Mouse (Mus musculus): ENCODE data around the gene Mettl9. TPM values are rescaled to one million over a fixed set of nuclear protein-coding genes. Genes with fewer than 3 reads are reported as not detected.

Gene Mettl9
- total and polyA plus RNA-seq, 3 experiments, result 33.4 to 80.4 (median 73.3) TPM

DNA sequence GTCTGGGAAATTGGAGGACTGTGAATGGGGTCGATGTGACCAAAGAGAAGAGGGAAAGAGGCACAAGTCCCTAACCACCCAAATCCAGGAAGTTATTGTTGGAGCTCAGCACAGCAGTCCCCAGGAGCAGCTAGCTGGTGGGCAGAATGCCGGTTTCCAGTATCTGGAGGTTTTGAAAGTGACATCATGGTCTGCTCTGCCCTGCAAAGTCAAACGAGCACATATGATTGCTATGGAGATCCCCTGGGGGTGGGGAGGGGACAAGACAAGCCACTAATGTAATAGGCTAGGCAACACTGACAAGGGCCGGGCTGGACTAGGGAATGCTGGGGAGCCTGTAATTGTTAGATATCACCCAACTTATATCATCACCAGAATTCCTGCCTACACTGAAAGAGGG is 51.3 kb downstream of the Mettl9 start:
- TF ChIP-seq EP300 (IDR thresholded peaks at IDR 0.05; ENCODE audit: low read depth in 1 of 2, low read length in 2 of 2) (no peak), ZC3H11A (IDR thresholded peaks at IDR 0.05; ENCODE audit: low read depth, low read length) (no peak), USF1 (IDR thresholded peaks at IDR 0.05; ENCODE audit: low read depth, low read length) (no peak), ETS1 (IDR thresholded peaks at IDR 0.05; ENCODE audit: low read depth, low read length) (no peak), TAL1 (IDR thresholded peaks at IDR 0.05; ENCODE audit: low read length) (no peak), KAT2A (conservative IDR thresholded peaks at IDR 0.05; ENCODE audit: low read depth, low read length) (no peak), ZKSCAN1 (IDR thresholded peaks at IDR 0.05; ENCODE audit: low read depth, low read length) (no peak), ZNF384 (IDR thresholded peaks at IDR 0.05; ENCODE audit: low read depth, low read length) (no peak), GABPA (IDR thresholded peaks at IDR 0.05; ENCODE audit: low read depth, low read length) (no peak)
- H3K36me3 ChIP-seq (ENCODE audit: control insufficient read depth in 1 of 2, insufficient read depth in 2 of 2, low read length in 2 of 2), result no peaks in the 10 kb centered on the region
- H3K79me2 ChIP-seq (ENCODE audit: control insufficient read depth, insufficient read depth, low read length, poor library complexity), result no peaks in the 10 kb centered on the region
- H3K27me3 ChIP-seq (ENCODE audit: control insufficient read depth in 1 of 2, insufficient read depth in 2 of 2, low read length in 2 of 2), result no peaks in the 10 kb centered on the region
- no peak for DNase-seq (ENCODE audit: low read depth, low spot score)
- H3K4me1 ChIP-seq (ENCODE audit: control insufficient read depth in 1 of 2, insufficient read depth in 2 of 2, low read length in 2 of 2), result no peaks in the 10 kb centered on the region
- no peak overlapping the region for H3K27ac ChIP-seq (ENCODE audit: control insufficient read depth, low read depth, low read length)
- no peaks in the 10 kb centered on the region for H3K9me3 ChIP-seq (replicated peaks; ENCODE audit: insufficient read depth, low read length)
- H3K4me3 ChIP-seq (ENCODE audit: control insufficient read depth in 1 of 2, insufficient read depth in 1 of 2, low read depth in 2 of 2, low read length in 2 of 2), result no peak overlapping the region
- H3K9ac ChIP-seq (ENCODE audit: control insufficient read depth, low read depth, low read length, poor library complexity, severe bottlenecking), result no peak overlapping the region

DNA sequence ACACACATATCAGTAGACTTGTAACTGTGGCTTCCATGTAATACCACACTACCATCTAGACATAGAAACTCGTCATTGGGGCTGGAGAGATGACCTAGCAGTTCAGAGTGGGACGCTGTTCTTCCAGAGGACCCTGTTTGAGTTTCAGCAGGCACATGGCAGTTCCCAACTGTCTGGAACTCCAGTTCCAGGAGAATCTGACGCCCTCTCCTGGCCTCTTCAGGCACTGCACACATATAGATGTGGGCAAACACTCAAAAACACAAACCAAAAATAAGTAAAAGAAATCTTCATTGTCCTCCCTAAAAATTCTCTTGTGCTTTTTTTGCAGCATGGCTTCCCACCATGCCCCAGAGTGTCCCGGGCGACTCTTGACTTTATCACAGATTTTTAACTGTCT is 54.5 kb downstream of the Mettl9 start:
- TF ChIP-seq CTCF (IDR thresholded peaks at IDR 0.05 in 2 of 3, conservative IDR thresholded peaks at IDR 0.05 in 1 of 3; ENCODE audit: control insufficient read depth in 1 of 3, insufficient read depth in 1 of 3, low read depth in 2 of 3, low read length in 3 of 3, poor library complexity in 1 of 3, severe bottlenecking in 1 of 3) (peak; percentile 50 to 64 (median 62)), RAD21 (IDR thresholded peaks at IDR 0.05; ENCODE audit: low read depth, low read length) (peak; percentile 49), NRF1 (IDR thresholded peaks at IDR 0.05; ENCODE audit: insufficient read depth, low read depth, low read length, poor library complexity, severe bottlenecking) (no peak), ETS1 (IDR thresholded peaks at IDR 0.05; ENCODE audit: low read depth, low read length) (no peak), SMC3 (IDR thresholded peaks at IDR 0.05; ENCODE audit: low read depth, low read length) (peak; percentile 71), MXI1 (IDR thresholded peaks at IDR 0.05; ENCODE audit: low read depth, low read length) (no peak), ZC3H11A (IDR thresholded peaks at IDR 0.05; ENCODE audit: low read depth, low read length) (peak; percentile 50), NELFE (IDR thresholded peaks at IDR 0.05; ENCODE audit: low read depth, low read length) (no peak), MEF2A (IDR thresholded peaks at IDR 0.05; ENCODE audit: extremely low read depth, insufficient replicate concordance, low read depth, low read length, poor library complexity, severe bottlenecking) (no peak), ZKSCAN1 (IDR thresholded peaks at IDR 0.05; ENCODE audit: low read depth, low read length) (no peak), MYC (IDR thresholded peaks at IDR 0.05; ENCODE audit: low read depth, low read length) (0 out of 2 replicates have a peak, but pooled peaks have one; percentile 21)
- no peak overlapping the region for H3K4me3 ChIP-seq (ENCODE audit: control insufficient read depth in 1 of 2, insufficient read depth in 1 of 2, low read depth in 2 of 2, low read length in 2 of 2)
- no peaks in the 10 kb centered on the region for H3K36me3 ChIP-seq (ENCODE audit: control insufficient read depth in 1 of 2, insufficient read depth in 2 of 2, low read length in 2 of 2)
- H3K9ac ChIP-seq (ENCODE audit: control insufficient read depth, low read depth, low read length, poor library complexity, severe bottlenecking), result no peak overlapping the region
- peak; percentile 48 for DNase-seq (ENCODE audit: low read depth, low spot score)
- no peaks in the 10 kb centered on the region for H3K27me3 ChIP-seq (ENCODE audit: control insufficient read depth in 1 of 2, insufficient read depth in 2 of 2, low read length in 2 of 2)
- no peaks in the 10 kb centered on the region for H3K79me2 ChIP-seq (ENCODE audit: control insufficient read depth, insufficient read depth, low read length, poor library complexity)
- no peaks in the 10 kb centered on the region for H3K9me3 ChIP-seq (replicated peaks; ENCODE audit: insufficient read depth, low read length)
- H3K27ac ChIP-seq (ENCODE audit: control insufficient read depth, low read depth, low read length), result no peak overlapping the region
- no peaks in the 10 kb centered on the region for H3K4me1 ChIP-seq (ENCODE audit: control insufficient read depth in 1 of 2, insufficient read depth in 2 of 2, low read length in 2 of 2)

Measured in MEL (cell line).